Mouse (Mus musculus) stomach, postnatal 0 days (tissue): ENCODE measurements around the gene Gm39566.

ENCODE experiments used
- CTCF ChIP-seq: IDR thresholded peaks from 2 replicates; pipeline ENCODE4 v1.5.1; 2016; ENCODE audit warnings: antibody characterized with exemption, low read depth, mild to moderate bottlenecking, moderate library complexity
- EP300 ChIP-seq: optimal IDR thresholded peaks from 2 replicates; pipeline ENCODE3; 2016; ENCODE audit warnings: antibody characterized with exemption

GRCm38 (mm10) chr11:69789431-69789830 is 25.7 kb downstream of the Gm39566 start:
- TF ChIP-seq CTCF, result no peak
- TF ChIP-seq EP300, result no peak
